Mouse (Mus musculus): Measurements from ENCODE around the gene 1700037H04Rik. TPM values are rescaled to one million over a fixed set of nuclear protein-coding genes. Genes with fewer than 3 reads are reported as not detected.

Gene 1700037H04Rik
- total and polyA plus RNA-seq, 3 experiments = 9.8 to 48.9 (median 11.3) TPM

GRCm38 (mm10) chr2:131186343-131186742, 26.5 kb upstream of the 1700037H04Rik start:
- no peak for DNase-seq
- Histone ChIP-seq H3K4me3 (peak overlapping the region; percentile 63), H3K36me3 (ENCODE audit: control insufficient read depth, insufficient read depth, low read length) (no peaks in the 10 kb centered on the region), H3K9ac (ENCODE audit: low read depth, low read length) (peak overlapping the region; percentile 70), H3K79me2 (replicated peaks; ENCODE audit: control insufficient read depth, insufficient read depth, low read length) (no peaks in the 10 kb centered on the region), H3K4me1 (ENCODE audit: control insufficient read depth, insufficient read depth, low read length) (peaks cover 5% of the 10 kb centered on the region), H3K27me3 (ENCODE audit: control insufficient read depth, insufficient read depth, low read length) (no peaks in the 10 kb centered on the region), H3K27ac (peak overlapping the region; percentile 70)
- no peak; the same call in 1 of the 2 replicates for TF ChIP-seq POLR2A (IDR thresholded peaks at IDR 0.05; ENCODE audit: insufficient read depth, low read depth, low read length)
- no peak for TF ChIP-seq EP300 (IDR thresholded peaks at IDR 0.05; ENCODE audit: insufficient read depth, low read depth, low read length)
- no peak for TF ChIP-seq CTCF (IDR thresholded peaks at IDR 0.05)
- WGBS = 3% methylated on average over 14 of the region's 14 CpGs
- intact Hi-C loops (cut with DNase I) = loop anchor here (10.0 kb wide), 1 partner anchor 168 kb away; the partner anchor contains the start of gene Rnf24

DNA sequence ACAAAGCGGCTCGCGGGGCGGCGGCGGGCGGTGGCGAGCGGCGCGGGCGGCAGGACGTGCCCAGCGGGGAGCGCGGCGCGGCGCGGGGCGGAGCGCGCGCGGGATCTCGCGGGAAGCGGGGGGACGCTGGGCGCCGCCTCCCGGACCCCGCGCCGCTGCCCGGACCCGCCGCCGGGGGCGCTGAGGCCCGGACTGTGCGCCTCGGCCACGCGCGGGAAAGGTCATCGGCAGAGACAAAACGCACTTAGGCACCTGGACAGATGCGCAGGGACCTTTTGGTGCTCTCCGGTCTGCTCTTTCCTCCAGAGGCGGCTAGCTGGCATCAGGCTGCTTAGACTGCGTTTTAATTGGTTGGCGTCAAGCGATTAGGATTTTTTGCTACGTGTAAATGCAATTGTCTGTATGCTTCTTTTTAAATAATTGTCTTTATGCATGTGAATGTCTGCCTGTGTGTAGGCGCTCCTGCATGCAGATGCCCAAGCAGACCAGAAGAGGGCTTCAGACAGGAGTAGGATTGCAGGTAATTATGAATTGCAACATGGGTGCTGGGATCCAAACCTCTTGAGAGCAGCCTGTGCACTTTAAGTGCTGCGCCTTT, 20.2 kb upstream of the 1700037H04Rik start, which contains the start of gene Cenpb:
Gene Cenpb (minus strand): TSS at position 78 of the 598 bp plus-strand sequence.
- Histone ChIP-seq H3K27me3 (ENCODE audit: control insufficient read depth, insufficient read depth, low read length) (no peaks in the 10 kb centered on the region), H3K9ac (ENCODE audit: low read depth, low read length) (peak within 1 kb of the TSS; percentile 99), H3K79me2 (replicated peaks; ENCODE audit: control insufficient read depth, insufficient read depth, low read length) (peaks cover 8% of the 10 kb centered on the region), H3K4me3 (peak within 1 kb of the TSS; percentile 84), H3K4me1 (ENCODE audit: control insufficient read depth, insufficient read depth, low read length) (peaks cover 10% of the 10 kb centered on the region), H3K27ac (peak within 1 kb of the TSS; percentile 90), H3K36me3 (ENCODE audit: control insufficient read depth, insufficient read depth, low read length) (no peaks in the 10 kb centered on the region)
- 0 out of 2 replicates have a peak, but pooled peaks have one; percentile 10 for TF ChIP-seq EP300 (IDR thresholded peaks at IDR 0.05; ENCODE audit: insufficient read depth, low read depth, low read length)
- peak; percentile 60 for TF ChIP-seq POLR2A (IDR thresholded peaks at IDR 0.05; ENCODE audit: insufficient read depth, low read depth, low read length)
- TF ChIP-seq CTCF (IDR thresholded peaks at IDR 0.05) = peak; percentile 68
- intact Hi-C loops (cut with DNase I) = loop anchor here (1.0 to 10.0 kb wide), 7 partner anchors 25 to 345 kb away; partner anchors contain the start of genes Mavs and Rnf24
- DNase-seq = peak; percentile 92 to 95
- WGBS = 4% methylated on average over 57 of the region's 57 CpGs

DNA sequence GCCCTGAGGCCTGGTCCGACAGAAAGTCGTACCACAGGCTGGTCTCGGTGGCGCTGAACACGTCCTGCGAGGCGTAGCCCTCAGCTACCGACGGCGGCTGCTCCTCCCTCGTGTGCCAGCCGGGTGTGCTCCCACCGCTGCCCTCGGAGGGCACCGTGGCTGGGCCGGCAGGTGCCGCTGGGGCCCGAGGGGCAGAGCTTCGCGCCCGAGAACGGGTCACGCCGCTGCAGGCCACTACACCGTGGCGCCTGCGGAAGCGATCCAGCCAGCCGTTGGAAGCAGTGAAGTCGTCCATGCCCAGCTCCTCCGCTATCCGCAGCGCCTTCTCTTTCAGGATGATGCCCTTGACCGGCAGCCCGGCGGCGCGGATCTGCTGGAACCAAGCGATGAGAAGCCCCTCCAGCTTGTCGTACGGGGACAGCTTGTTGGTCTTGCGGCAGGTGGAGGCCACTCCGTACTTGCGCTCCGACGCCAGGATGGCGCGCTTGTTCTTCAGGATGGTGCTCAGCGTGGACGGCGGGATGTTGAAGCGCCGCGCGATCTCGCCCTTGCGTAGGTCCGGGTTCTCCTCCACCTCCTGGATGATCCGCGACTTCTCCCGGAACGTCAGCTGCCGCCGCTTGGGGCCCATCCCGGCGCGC, 19.5 kb upstream of the 1700037H04Rik start:
- no peak for TF ChIP-seq EP300 (IDR thresholded peaks at IDR 0.05; ENCODE audit: insufficient read depth, low read depth, low read length)
- TF ChIP-seq CTCF (IDR thresholded peaks at IDR 0.05) = no peak
- no peak for TF ChIP-seq POLR2A (IDR thresholded peaks at IDR 0.05; ENCODE audit: insufficient read depth, low read depth, low read length)
- peaks cover 8% of the 10 kb centered on the region for H3K79me2 ChIP-seq (replicated peaks; ENCODE audit: control insufficient read depth, insufficient read depth, low read length)
- H3K27ac ChIP-seq = peak overlapping the region; percentile 90
- no peaks in the 10 kb centered on the region for H3K36me3 ChIP-seq (ENCODE audit: control insufficient read depth, insufficient read depth, low read length)
- peaks cover 13% of the 10 kb centered on the region for H3K4me1 ChIP-seq (ENCODE audit: control insufficient read depth, insufficient read depth, low read length)
- 2% methylated on average over 65 of the region's 67 CpGs for WGBS
- DNase-seq = peak; percentile 75 to 76
- H3K27me3 ChIP-seq (ENCODE audit: control insufficient read depth, insufficient read depth, low read length) = no peaks in the 10 kb centered on the region
- H3K9ac ChIP-seq (ENCODE audit: low read depth, low read length) = peak overlapping the region; percentile 99
- H3K4me3 ChIP-seq = peak overlapping the region; percentile 84
- intact Hi-C loops (cut with DNase I) = loop anchor here (10.0 kb wide), 1 partner anchor 345 kb away; no protein-coding TSS in a partner anchor

DNA sequence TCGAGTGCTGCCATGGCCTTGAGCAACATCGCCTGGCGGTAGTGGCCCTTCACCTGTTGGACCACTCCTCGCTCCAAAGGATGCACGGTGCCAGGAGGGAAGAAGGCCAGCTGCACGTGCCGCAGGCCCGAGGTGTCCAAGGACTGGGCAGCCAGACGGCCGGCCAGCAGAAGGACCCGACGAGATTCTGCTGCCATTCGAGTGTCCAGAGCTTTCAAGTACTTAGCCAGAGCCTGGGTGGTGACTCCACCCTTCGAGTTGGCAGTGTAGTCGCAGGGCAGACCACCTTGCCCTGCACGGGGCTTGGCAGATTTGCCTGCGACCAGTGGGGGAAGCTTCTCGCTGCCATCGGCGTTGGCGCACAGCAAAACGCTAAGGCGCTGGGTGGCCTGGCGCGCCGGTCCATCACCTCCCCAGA, 19.0 kb upstream of the 1700037H04Rik start:
- intact Hi-C loops (cut with DNase I) = loop anchor here (10.0 kb wide), 1 partner anchor 344 kb away; no protein-coding TSS in a partner anchor
- Histone ChIP-seq H3K79me2 (replicated peaks; ENCODE audit: control insufficient read depth, insufficient read depth, low read length) (peaks cover 8% of the 10 kb centered on the region), H3K27ac (peak overlapping the region; percentile 90), H3K4me1 (ENCODE audit: control insufficient read depth, insufficient read depth, low read length) (peaks cover 13% of the 10 kb centered on the region), H3K9ac (ENCODE audit: low read depth, low read length) (peak overlapping the region; percentile 99), H3K27me3 (ENCODE audit: control insufficient read depth, insufficient read depth, low read length) (no peaks in the 10 kb centered on the region), H3K4me3 (peak overlapping the region; percentile 84), H3K36me3 (ENCODE audit: control insufficient read depth, insufficient read depth, low read length) (no peaks in the 10 kb centered on the region)
- no peak for TF ChIP-seq POLR2A (IDR thresholded peaks at IDR 0.05; ENCODE audit: insufficient read depth, low read depth, low read length)
- no peak for TF ChIP-seq CTCF (IDR thresholded peaks at IDR 0.05)
- TF ChIP-seq EP300 (IDR thresholded peaks at IDR 0.05; ENCODE audit: insufficient read depth, low read depth, low read length) = no peak
- 17% methylated on average over 26 of the region's 26 CpGs for WGBS
- DNase-seq = no peak

DNA sequence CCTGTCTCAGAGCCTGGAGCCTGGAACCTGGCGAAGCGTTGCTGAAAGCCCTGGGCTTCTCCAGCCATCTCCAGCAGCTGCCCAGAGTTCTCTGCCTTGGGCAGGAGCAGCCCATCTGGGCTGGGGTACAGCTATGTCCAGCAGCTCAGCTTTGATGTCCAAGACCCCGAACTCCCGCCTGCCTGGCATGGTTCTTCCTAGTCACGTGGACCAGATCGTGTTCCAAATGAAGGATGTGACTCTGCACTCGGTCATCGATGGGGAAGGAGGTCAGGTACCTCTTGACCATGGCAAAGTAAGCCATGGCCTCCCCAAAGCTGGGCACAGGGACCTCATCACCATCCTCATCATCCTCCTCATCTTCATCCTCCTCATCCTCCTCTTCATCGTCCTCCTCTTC, 18.1 kb upstream of the 1700037H04Rik start:
- peak overlapping the region; percentile 20; the same call in 1 of the 2 replicates for H3K9ac ChIP-seq (ENCODE audit: low read depth, low read length)
- H3K27me3 ChIP-seq (ENCODE audit: control insufficient read depth, insufficient read depth, low read length) = no peaks in the 10 kb centered on the region
- DNase-seq = no peak
- intact Hi-C loops (cut with DNase I) = loop anchor here (10.0 kb wide), 1 partner anchor 343 kb away; no protein-coding TSS in a partner anchor
- 57% methylated on average over 9 of the region's 9 CpGs for WGBS
- H3K27ac ChIP-seq = no peak overlapping the region; the same call in 1 of the 2 replicates
- H3K79me2 ChIP-seq (replicated peaks; ENCODE audit: control insufficient read depth, insufficient read depth, low read length) = peaks cover 8% of the 10 kb centered on the region
- H3K4me3 ChIP-seq = peak overlapping the region; percentile 84; the same call in 1 of the 2 replicates
- H3K36me3 ChIP-seq (ENCODE audit: control insufficient read depth, insufficient read depth, low read length) = no peaks in the 10 kb centered on the region
- no peak for TF ChIP-seq EP300 (IDR thresholded peaks at IDR 0.05; ENCODE audit: insufficient read depth, low read depth, low read length)
- TF ChIP-seq CTCF (IDR thresholded peaks at IDR 0.05) = no peak
- TF ChIP-seq POLR2A (IDR thresholded peaks at IDR 0.05; ENCODE audit: insufficient read depth, low read depth, low read length) = no peak
- H3K4me1 ChIP-seq (ENCODE audit: control insufficient read depth, insufficient read depth, low read length) = peaks cover 13% of the 10 kb centered on the region

All from heart, adult 2 months (tissue).